Mouse (Mus musculus) liver, embryonic 15.5 days (tissue): ENCODE measurements around the gene Faim2. TPM values are rescaled to one million over a fixed set of nuclear protein-coding genes. Genes with fewer than 3 reads are reported as not detected.

Source experiments
- ATAC-seq: fragments of 200-750 bp; cut with Nextera tagmentation; 2 replicates; pipeline ENCODE4 v1.8.0; 2017; ENCODE audit warnings: moderate number of reproducible peaks, mild to moderate bottlenecking, moderate library complexity; ENCODE audit not compliant: insufficient read depth
- H3K27ac ChIP-seq: fragments of 300-500 bp; sonication (generic); replicated peaks from 2 replicates; pipeline ENCODE4 v1.5.1; 2015; ENCODE audit warnings: mild to moderate bottlenecking, inconsistent platforms
- H3K27me3 ChIP-seq: fragments of 300-500 bp; sonication (generic); 2 replicates; pipeline ENCODE4 v1.6.1; 2015; ENCODE audit warnings: mild to moderate bottlenecking, inconsistent platforms
- H3K36me3 ChIP-seq: fragments of 300-500 bp; sonication (generic); replicated peaks from 2 replicates; pipeline ENCODE4 v1.6.1; 2015; ENCODE audit warnings: moderate library complexity, mild to moderate bottlenecking, inconsistent platforms
- H3K4me1 ChIP-seq: fragments of 300-500 bp; sonication (generic); replicated peaks from 2 replicates; pipeline ENCODE4 v1.6.1; 2015; ENCODE audit warnings: inconsistent platforms
- H3K4me2 ChIP-seq: fragments of 300-500 bp; sonication (generic); 2 replicates; pipeline ENCODE4 v1.6.1; 2015; ENCODE audit warnings: moderate library complexity, mild to moderate bottlenecking, inconsistent platforms
- H3K4me3 ChIP-seq: fragments of 300-500 bp; sonication (generic); replicated peaks from 2 replicates; pipeline ENCODE4 v1.5.1; 2015; ENCODE audit warnings: mild to moderate bottlenecking, inconsistent platforms
- H3K9ac ChIP-seq: fragments of 300-500 bp; sonication (generic); 2 replicates; pipeline ENCODE4 v1.6.1; 2015; ENCODE audit warnings: moderate library complexity, mild to moderate bottlenecking, inconsistent platforms
- H3K9me3 ChIP-seq: fragments of 300-500 bp; sonication (generic); replicated peaks from 2 replicates; pipeline ENCODE4 v1.6.1; 2016; ENCODE audit warnings: inconsistent platforms
- WGBS: fragments of 180-500 bp; shearing (Covaris S2); methylation state at CpG from one replicate; pipeline ENCODE4 v1.1.7; 2015; ENCODE audit warnings: mixed read lengths; ENCODE audit not compliant: insufficient replicate concordance; 5-methylcytosine and 5-hydroxymethylcytosine counted together
- polyA plus RNA-seq: library from polyadenylated mRNA; unstranded; fragments of >200 nt; fragmentation: Nextera tagmentation; extraction: Ambion mirVana; gene quantifications from 2 replicates; pipeline ENCODE4 v1.2.1, GENCODE M21; 2015

Gene Faim2
- polyA plus RNA-seq, result 0.05 and 0.13 TPM in 2 replicates

DNA sequence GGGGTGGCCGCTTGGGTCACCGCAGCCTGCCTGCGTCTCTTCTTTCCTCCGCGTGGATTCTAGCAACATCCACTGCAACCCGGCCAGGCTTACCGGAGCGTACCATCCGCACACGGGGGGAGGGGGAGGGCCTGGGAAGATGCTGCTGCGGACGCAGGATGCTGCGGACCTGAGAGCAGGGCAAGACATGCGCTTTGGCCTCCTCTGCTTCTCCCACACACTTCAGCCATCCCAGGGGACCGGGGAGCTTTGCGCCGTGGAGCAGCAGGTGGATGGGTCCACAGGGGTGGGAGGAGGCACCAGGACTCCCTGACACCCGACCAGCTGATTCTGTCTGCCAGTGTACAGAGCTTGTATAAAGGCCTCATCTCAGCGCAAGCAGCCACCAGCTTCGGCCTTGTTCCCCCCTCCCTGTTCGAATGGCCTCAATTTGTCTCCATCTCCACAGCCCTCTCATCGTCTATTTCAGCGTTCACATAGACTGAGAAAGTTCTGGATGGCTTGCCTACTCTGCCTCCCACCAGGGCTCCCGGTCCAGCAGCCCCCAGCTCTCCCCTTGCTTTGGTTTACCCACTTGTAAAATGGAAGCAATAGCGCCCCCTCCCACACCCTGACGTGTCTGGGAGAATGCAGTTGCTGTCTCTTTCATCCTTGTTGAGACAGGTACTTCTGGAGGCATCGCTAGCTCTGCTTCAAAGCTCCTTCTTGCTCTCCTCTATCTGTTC is at the start of gene Faim2:
Gene Faim2 (minus strand): TSS at position 537 of the 725 bp plus-strand sequence.
- Histone ChIP-seq H3K27me3 (peaks cover 34% of the 10 kb centered on the region), H3K4me2 (no peak within 1 kb of the TSS), H3K9ac (no peak within 1 kb of the TSS), H3K36me3 (no peaks in the 10 kb centered on the region), H3K4me1 (0 out of 2 replicates have a peak, but pooled peaks cover 7% of the 10 kb centered on the region), H3K27ac (no peak within 1 kb of the TSS), H3K4me3 (no peak within 1 kb of the TSS), H3K9me3 (no peaks in the 10 kb centered on the region)
- 34% methylated on average over 27 of the region's 27 CpGs for WGBS
- ATAC-seq, result no peak

DNA sequence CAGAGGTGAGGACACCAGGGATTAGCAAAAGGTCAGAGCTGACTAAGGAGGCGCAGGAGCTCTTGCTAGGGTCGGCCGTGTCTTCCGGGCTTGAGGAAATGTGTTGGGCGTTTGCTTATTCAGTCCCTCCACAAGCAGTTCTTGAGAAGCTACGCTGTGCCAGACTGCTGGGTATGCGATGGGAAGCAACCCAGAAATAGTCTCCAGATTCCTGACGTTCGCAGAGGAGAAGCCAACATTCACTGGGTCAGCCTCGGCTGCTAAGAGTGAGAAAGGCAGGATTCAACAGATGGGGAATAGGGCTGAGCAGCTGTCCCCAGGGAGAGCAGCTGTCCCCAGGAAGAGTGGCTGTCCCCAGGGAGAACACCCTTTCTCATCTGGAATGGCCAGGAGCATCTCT is 41.2 kb upstream of the Faim2 start:
- WGBS, result 63% methylated on average over 10 of the region's 10 CpGs
- Histone ChIP-seq H3K9ac (no peak overlapping the region), H3K9me3 (no peaks in the 10 kb centered on the region), H3K27ac (no peak overlapping the region), H3K27me3 (no peaks in the 10 kb centered on the region), H3K4me3 (no peak overlapping the region), H3K36me3 (no peaks in the 10 kb centered on the region), H3K4me1 (no peaks in the 10 kb centered on the region), H3K4me2 (no peak overlapping the region)
- ATAC-seq, result no peak

DNA sequence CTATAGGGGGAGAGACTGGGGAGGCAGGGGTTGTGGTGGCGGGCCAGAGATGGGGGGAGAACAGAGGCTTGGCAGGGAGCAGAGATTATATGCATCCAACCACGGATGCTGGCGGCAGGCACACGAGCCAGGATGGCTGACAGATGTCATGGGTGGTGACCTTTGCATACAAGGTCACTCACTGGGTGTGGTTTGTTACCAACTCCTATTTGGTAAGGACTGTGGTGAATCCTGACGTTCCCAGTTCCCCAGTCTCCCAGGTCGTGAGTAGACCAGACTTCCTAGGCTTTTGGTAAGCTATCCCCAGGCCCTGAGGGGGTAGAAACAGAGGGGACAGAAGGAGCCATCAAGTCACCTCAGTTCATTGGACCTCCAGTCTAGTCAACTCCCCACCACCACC is 40.7 kb upstream of the Faim2 start:
- Histone ChIP-seq H3K4me1 (no peaks in the 10 kb centered on the region), H3K27me3 (no peaks in the 10 kb centered on the region), H3K4me2 (no peak overlapping the region), H3K9ac (no peak overlapping the region), H3K27ac (no peak overlapping the region), H3K4me3 (no peak overlapping the region), H3K36me3 (no peaks in the 10 kb centered on the region), H3K9me3 (no peaks in the 10 kb centered on the region)
- WGBS, result 48% methylated on average over 6 of the region's 6 CpGs
- ATAC-seq, result no peak

DNA sequence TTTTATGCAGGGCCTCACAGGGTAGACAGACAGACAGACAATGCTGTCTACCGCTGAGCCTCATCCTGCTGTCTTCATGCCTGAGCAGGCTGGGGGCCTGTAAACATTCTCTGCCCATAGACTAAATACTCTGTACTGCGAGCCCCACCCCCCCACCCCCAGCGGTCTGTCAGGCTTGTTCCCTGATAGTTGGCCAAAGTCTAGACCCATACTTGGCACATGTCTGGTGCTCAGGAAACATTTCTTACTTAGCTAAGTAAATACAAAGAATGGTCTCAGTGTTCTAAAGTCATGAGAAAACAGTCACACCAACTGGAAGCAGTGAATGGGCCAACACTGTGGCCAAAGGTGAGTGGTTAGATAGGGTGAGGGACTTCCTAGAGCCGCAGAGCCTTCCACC is 39.4 kb upstream of the Faim2 start:
- no peaks in the 10 kb centered on the region for H3K4me1 ChIP-seq
- WGBS, result 48% methylated on average over 4 of the region's 4 CpGs
- no peaks in the 10 kb centered on the region for H3K9me3 ChIP-seq
- no peak overlapping the region for H3K27ac ChIP-seq
- no peak overlapping the region for H3K4me2 ChIP-seq
- H3K4me3 ChIP-seq, result no peak overlapping the region
- H3K27me3 ChIP-seq, result no peaks in the 10 kb centered on the region
- ATAC-seq, result no peak
- H3K36me3 ChIP-seq, result no peaks in the 10 kb centered on the region
- no peak overlapping the region for H3K9ac ChIP-seq

DNA sequence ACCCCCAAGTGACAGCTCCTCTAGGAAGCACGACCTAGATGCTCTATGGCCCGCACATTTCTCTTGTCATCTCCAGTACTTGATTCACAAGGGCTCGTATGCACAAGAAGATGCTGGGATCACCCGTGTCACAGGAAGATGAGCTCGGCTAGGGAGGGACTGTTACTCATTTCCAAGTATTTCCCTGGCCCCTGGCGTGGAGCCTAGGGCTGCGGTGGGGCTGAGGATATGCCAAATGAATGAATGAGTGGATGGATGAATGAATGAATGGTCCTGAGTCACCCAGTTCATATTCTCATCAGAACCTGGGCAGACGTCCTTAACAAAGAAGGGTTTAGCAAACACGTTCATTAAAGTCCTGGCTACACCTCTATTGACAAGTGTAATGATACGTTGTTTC is 32.3 kb upstream of the Faim2 start:
- peaks cover 13% of the 10 kb centered on the region for H3K27me3 ChIP-seq
- no peaks in the 10 kb centered on the region for H3K4me1 ChIP-seq
- WGBS, result 59% methylated on average over 10 of the region's 10 CpGs
- H3K9me3 ChIP-seq, result no peaks in the 10 kb centered on the region
- no peak overlapping the region for H3K27ac ChIP-seq
- no peak for ATAC-seq
- H3K36me3 ChIP-seq, result no peaks in the 10 kb centered on the region
- no peak overlapping the region for H3K4me3 ChIP-seq
- no peak overlapping the region for H3K4me2 ChIP-seq
- H3K9ac ChIP-seq, result no peak overlapping the region

DNA sequence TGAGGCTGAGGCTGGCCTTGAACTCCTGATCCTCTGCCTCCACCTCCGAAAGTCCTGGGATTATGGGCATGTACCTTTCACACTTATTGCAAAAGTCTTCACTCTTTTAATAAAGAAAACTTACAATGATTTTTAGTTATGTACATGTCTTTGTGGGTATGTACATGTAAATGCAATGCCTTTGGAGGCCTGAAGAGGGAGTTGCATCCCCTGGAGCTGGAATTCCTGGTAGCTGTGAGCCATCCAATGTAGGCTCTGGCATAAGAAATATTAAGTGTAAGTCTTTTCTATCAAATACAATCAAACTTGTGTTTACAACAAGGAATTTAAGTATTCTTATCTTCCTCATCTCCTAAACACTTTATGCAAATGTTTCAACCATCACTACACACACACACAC is 31.0 kb upstream of the Faim2 start:
- Histone ChIP-seq H3K27me3 (peaks cover 13% of the 10 kb centered on the region), H3K4me2 (no peak overlapping the region), H3K27ac (no peak overlapping the region), H3K36me3 (no peaks in the 10 kb centered on the region), H3K9ac (no peak overlapping the region), H3K9me3 (no peaks in the 10 kb centered on the region), H3K4me1 (no peaks in the 10 kb centered on the region), H3K4me3 (no peak overlapping the region)
- ATAC-seq, result no peak
- 46% methylated on average over 1 of the region's 1 CpGs for WGBS

DNA sequence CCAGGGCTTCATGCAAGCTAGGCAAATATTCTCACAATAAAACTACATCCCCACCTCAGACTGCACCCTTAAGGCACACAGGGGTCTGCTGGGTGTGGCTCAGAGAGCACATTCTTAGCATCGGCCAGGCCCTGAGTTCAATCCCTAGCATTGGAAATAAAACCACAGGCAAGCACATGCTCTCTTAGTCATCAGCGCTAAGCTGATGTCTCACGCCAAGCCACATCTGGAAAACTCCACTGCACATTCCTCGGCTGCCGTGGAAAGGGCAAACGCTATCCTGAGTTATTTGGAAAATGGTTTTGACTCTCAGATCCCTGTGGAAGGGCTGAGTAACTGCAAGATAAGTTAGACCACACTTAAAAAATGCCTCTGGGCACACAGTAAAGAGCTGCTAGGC is 25.8 kb upstream of the Faim2 start:
- Histone ChIP-seq H3K9me3 (no peaks in the 10 kb centered on the region), H3K4me3 (no peak overlapping the region), H3K36me3 (no peaks in the 10 kb centered on the region), H3K27me3 (0 out of 2 replicates have a peak, but pooled peaks cover 5% of the 10 kb centered on the region), H3K27ac (no peak overlapping the region), H3K9ac (no peak overlapping the region), H3K4me2 (no peak overlapping the region), H3K4me1 (no peaks in the 10 kb centered on the region)
- no peak for ATAC-seq
- WGBS, result 65% methylated on average over 6 of the region's 6 CpGs

DNA sequence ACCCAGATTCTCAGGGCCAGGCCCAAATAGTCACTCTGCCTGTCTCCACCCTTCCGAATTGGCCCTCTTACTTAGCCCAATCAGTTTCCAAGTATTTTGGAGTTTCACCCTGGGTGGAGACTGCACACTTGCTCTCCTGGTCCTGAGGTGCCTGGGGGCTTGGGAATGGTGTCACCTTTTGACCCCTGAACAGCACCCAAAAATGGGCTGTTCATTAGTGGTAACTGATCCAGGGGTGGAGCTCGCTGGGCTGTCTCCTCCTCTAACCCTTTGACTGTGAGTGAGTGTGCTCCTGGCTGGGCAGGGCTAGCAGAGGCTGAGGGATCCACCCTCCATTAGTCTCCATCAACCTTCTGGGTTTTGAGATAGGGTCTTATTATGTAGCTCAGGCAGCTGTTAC is 21.9 kb upstream of the Faim2 start:
- Histone ChIP-seq H3K27me3 (0 out of 2 replicates have a peak, but pooled peaks cover 10% of the 10 kb centered on the region), H3K4me3 (no peak overlapping the region), H3K9me3 (no peaks in the 10 kb centered on the region), H3K4me2 (no peak overlapping the region), H3K27ac (no peak overlapping the region), H3K36me3 (no peaks in the 10 kb centered on the region), H3K9ac (no peak overlapping the region), H3K4me1 (no peaks in the 10 kb centered on the region)
- 22% methylated on average over 2 of the region's 2 CpGs for WGBS
- no peak for ATAC-seq

DNA sequence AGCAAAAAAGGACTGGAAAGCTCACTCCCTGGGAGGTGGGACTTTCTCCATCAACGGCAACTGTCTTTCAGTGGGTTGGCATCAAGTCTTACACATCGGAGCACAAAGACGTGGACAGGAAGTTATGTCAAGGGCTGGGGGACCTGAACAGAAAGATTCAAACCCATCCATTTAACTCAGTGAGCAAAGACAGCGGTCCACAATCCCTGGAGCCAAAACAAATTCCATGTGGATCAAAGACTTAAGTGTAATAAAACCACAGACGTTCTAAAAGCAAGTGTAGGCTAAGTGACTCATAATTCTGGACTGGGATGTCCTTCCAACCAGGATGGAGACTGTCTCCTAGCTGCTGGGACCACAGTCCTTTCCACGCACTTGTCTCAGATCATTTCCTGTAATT is 19.8 kb upstream of the Faim2 start:
- H3K9me3 ChIP-seq, result no peaks in the 10 kb centered on the region
- H3K27me3 ChIP-seq, result peaks cover 24% of the 10 kb centered on the region; the same call in 1 of the 2 replicates
- H3K4me2 ChIP-seq, result no peak overlapping the region
- no peak overlapping the region for H3K9ac ChIP-seq
- no peaks in the 10 kb centered on the region for H3K4me1 ChIP-seq
- no peaks in the 10 kb centered on the region for H3K36me3 ChIP-seq
- 52% methylated on average over 6 of the region's 6 CpGs for WGBS
- ATAC-seq, result no peak
- H3K4me3 ChIP-seq, result no peak overlapping the region
- no peak overlapping the region for H3K27ac ChIP-seq

DNA sequence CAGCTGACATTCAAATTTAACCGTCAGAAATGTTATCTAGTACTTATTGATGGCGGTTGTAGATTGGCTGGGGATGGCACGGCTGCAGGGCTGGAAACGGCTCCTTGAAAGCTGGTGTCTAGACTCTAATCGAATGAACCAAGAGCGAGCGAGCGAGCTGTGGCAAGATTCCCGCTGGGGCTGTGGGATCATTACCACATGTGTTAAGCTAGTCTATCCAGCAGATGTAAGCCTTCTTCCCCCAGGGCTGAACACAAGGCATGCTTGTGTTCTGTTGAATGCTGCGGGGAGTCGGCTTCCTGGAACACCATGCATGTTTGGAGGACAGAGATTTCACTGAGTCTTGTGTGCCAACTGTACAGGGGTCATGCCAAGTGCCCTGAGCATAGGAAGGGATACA is 18.6 kb upstream of the Faim2 start:
- Histone ChIP-seq H3K4me2 (no peak overlapping the region), H3K27ac (no peak overlapping the region), H3K4me1 (no peaks in the 10 kb centered on the region), H3K4me3 (no peak overlapping the region), H3K9me3 (no peaks in the 10 kb centered on the region), H3K27me3 (peaks cover 24% of the 10 kb centered on the region; the same call in 1 of the 2 replicates), H3K9ac (no peak overlapping the region), H3K36me3 (no peaks in the 10 kb centered on the region)
- no peak for ATAC-seq
- WGBS, result 66% methylated on average over 11 of the region's 11 CpGs

DNA sequence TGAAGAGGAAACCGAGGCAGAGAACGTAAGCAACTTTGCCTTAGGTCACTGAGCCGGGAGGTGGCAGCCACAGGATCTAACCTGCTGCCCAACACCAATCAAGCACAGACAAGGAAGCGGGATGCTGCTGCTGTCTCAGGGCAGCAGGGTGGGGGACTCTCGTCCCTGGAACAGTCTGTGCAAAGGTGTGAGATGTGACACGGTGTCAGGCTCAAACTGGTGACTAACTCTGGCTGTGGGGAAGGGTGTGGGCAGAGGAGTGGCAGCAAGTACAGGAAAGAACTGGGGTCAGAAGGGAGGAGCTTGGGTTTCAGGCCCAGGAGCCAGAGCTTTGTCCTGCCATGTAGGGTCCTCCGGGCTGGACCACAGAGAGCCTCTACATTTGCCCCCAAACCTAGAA is 16.1 kb upstream of the Faim2 start:
- 34% methylated on average over 7 of the region's 7 CpGs for WGBS
- Histone ChIP-seq H3K9me3 (no peaks in the 10 kb centered on the region), H3K4me2 (no peak overlapping the region), H3K4me1 (no peaks in the 10 kb centered on the region), H3K27ac (no peak overlapping the region), H3K4me3 (no peak overlapping the region), H3K9ac (no peak overlapping the region), H3K27me3 (peaks cover 24% of the 10 kb centered on the region; the same call in 1 of the 2 replicates), H3K36me3 (no peaks in the 10 kb centered on the region)
- ATAC-seq, result no peak

DNA sequence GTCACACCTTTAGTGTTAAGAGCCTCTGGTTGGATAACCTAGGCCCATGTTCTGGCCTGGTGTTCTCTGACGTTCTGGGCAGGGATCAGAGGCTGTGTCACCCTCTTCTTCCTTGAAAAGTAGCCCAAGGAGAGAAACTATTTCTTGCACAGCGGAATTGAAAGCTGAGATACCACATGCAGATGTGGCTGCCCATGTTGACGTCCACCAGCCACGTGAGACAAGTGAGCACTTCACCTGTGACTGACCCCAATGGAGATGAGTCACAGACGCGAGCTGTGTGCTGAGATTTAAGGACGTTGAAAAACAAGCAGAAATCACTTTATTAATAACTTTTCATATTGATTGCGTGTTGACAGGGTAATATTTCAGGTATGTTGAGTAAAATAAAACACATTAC is 11.9 kb upstream of the Faim2 start:
- 57% methylated on average over 8 of the region's 8 CpGs for WGBS
- H3K9me3 ChIP-seq, result no peaks in the 10 kb centered on the region
- no peaks in the 10 kb centered on the region for H3K36me3 ChIP-seq
- ATAC-seq, result no peak
- no peak overlapping the region for H3K4me3 ChIP-seq
- no peak overlapping the region for H3K9ac ChIP-seq
- no peak overlapping the region for H3K4me2 ChIP-seq
- peaks cover 21% of the 10 kb centered on the region; the same call in 1 of the 2 replicates for H3K27me3 ChIP-seq
- no peak overlapping the region for H3K27ac ChIP-seq
- H3K4me1 ChIP-seq, result no peaks in the 10 kb centered on the region
